Mouse (Mus musculus): ENCODE measurements around the gene Phykpl.
A peak's percentile ranks its signal among the peaks of the same experiment; 100 is the strongest.

GRCm38 (mm10) chr11:51617693-51618092, 33.1 kb downstream of the Phykpl start:
- TF ChIP-seq POLR2A (IDR thresholded peaks at IDR 0.05; ENCODE audit: extremely low read depth, insufficient read depth, low read length) (no peak), CTCF (IDR thresholded peaks at IDR 0.05; ENCODE audit: low read depth, low read length) (peak; percentile 75)
